Mouse (Mus musculus): ENCODE results near the gene Rgs16. TPM values are rescaled to one million over a fixed set of nuclear protein-coding genes. Genes with fewer than 3 reads are reported as not detected.

Rgs16 gene
- polyA plus RNA-seq, 1 experiment from 2014 or later, result 1.5 TPM

GRCm38 (mm10) chr1:153733181-153733580 lies 7.0 kb upstream of the Rgs16 start:
- ATAC-seq (ENCODE audit: low FRiP score, low TSS enrichment), result no peak
- Histone ChIP-seq H3K27ac (ENCODE audit: low read depth, low read length) (no peak overlapping the region), H3K27me3 (ENCODE audit: control insufficient read depth, insufficient read depth, low read length) (peaks cover 5% of the 10 kb centered on the region; the same call in 1 of the 2 replicates), H3K36me3 (ENCODE audit: control insufficient read depth, insufficient read depth, low read length) (no peaks in the 10 kb centered on the region), H3K4me3 (ENCODE audit: low read length) (no peak overlapping the region), H3K9ac (ENCODE audit: low read depth, low read length) (no peak overlapping the region), H3K4me2 (replicated peaks; ENCODE audit: low read depth, low read length) (no peak overlapping the region), H3K4me1 (ENCODE audit: control insufficient read depth, insufficient read depth, low read length) (peaks cover 4% of the 10 kb centered on the region; the same call in 1 of the 2 replicates), H3K9me3 (ENCODE audit: control insufficient read depth, low read length) (no peaks in the 10 kb centered on the region)
- 57% methylated on average over 9 of the region's 9 CpGs for WGBS

- WGBS, result 81% methylated on average over 4 of the region's 4 CpGs
- no peak for ATAC-seq (ENCODE audit: low FRiP score, low TSS enrichment)
- peaks cover 4% of the 10 kb centered on the region; the same call in 1 of the 2 replicates for H3K4me1 ChIP-seq (ENCODE audit: control insufficient read depth, insufficient read depth, low read length)
- no peak overlapping the region for H3K9ac ChIP-seq (ENCODE audit: low read depth, low read length)
- no peaks in the 10 kb centered on the region for H3K9me3 ChIP-seq (ENCODE audit: control insufficient read depth, low read length)
- H3K36me3 ChIP-seq (ENCODE audit: control insufficient read depth, insufficient read depth, low read length), result no peaks in the 10 kb centered on the region
- H3K27me3 ChIP-seq (ENCODE audit: control insufficient read depth, insufficient read depth, low read length), result peaks cover 14% of the 10 kb centered on the region
- H3K27ac ChIP-seq (ENCODE audit: low read depth, low read length), result no peak overlapping the region
- no peak overlapping the region for H3K4me3 ChIP-seq (ENCODE audit: low read length)
- H3K4me2 ChIP-seq (replicated peaks; ENCODE audit: low read depth, low read length), result no peak overlapping the region
Observed at GRCm38 (mm10) chr1:153734866-153735265, 5.3 kb upstream of the Rgs16 start.

GRCm38 (mm10) chr1:153736096-153736495 lies 4.1 kb upstream of the Rgs16 start:
- no peak for ATAC-seq (ENCODE audit: low FRiP score, low TSS enrichment)
- no peak overlapping the region for H3K4me2 ChIP-seq (replicated peaks; ENCODE audit: low read depth, low read length)
- no peaks in the 10 kb centered on the region for H3K36me3 ChIP-seq (ENCODE audit: control insufficient read depth, insufficient read depth, low read length)
- 69% methylated on average over 6 of the region's 6 CpGs for WGBS
- peaks cover 4% of the 10 kb centered on the region; the same call in 1 of the 2 replicates for H3K4me1 ChIP-seq (ENCODE audit: control insufficient read depth, insufficient read depth, low read length)
- H3K9me3 ChIP-seq (ENCODE audit: control insufficient read depth, low read length), result no peaks in the 10 kb centered on the region
- no peak overlapping the region for H3K27ac ChIP-seq (ENCODE audit: low read depth, low read length)
- H3K27me3 ChIP-seq (ENCODE audit: control insufficient read depth, insufficient read depth, low read length), result peaks cover 18% of the 10 kb centered on the region
- H3K9ac ChIP-seq (ENCODE audit: low read depth, low read length), result no peak overlapping the region
- no peak overlapping the region for H3K4me3 ChIP-seq (ENCODE audit: low read length)

- H3K27me3 ChIP-seq (ENCODE audit: control insufficient read depth, insufficient read depth, low read length), result peaks cover 21% of the 10 kb centered on the region
Observed at GRCm38 (mm10) chr1:153737101-153738085, 2.8 kb upstream of the Rgs16 start.

GRCm38 (mm10) chr1:153739437-153740015 lies 623 bp upstream of the Rgs16 start:
- no peaks in the 10 kb centered on the region for H3K36me3 ChIP-seq (ENCODE audit: control insufficient read depth, insufficient read depth, low read length)
- no peak for ATAC-seq (ENCODE audit: low FRiP score, low TSS enrichment)
- no peak overlapping the region for H3K9ac ChIP-seq (ENCODE audit: low read depth, low read length)

More at GRCm38 (mm10) chr1:153737101-153738085, 2.8 kb upstream of the Rgs16 start:
- Histone ChIP-seq H3K4me1 (ENCODE audit: control insufficient read depth, insufficient read depth, low read length) (peaks cover 4% of the 10 kb centered on the region; the same call in 1 of the 2 replicates), H3K9me3 (ENCODE audit: control insufficient read depth, low read length) (no peaks in the 10 kb centered on the region), H3K4me2 (replicated peaks; ENCODE audit: low read depth, low read length) (no peak overlapping the region), H3K9ac (ENCODE audit: low read depth, low read length) (no peak overlapping the region), H3K27ac (ENCODE audit: low read depth, low read length) (no peak overlapping the region), H3K36me3 (ENCODE audit: control insufficient read depth, insufficient read depth, low read length) (no peaks in the 10 kb centered on the region), H3K4me3 (ENCODE audit: low read length) (no peak overlapping the region)
- ATAC-seq (ENCODE audit: low FRiP score, low TSS enrichment), result no peak
- WGBS, result 67% methylated on average over 9 of the region's 9 CpGs

GRCm38 (mm10) chr1:153740775-153741400 lies 739 bp downstream of the Rgs16 start:
- Histone ChIP-seq H3K4me3 (ENCODE audit: low read length) (peak overlapping the region; percentile 30), H3K9ac (ENCODE audit: low read depth, low read length) (peak overlapping the region; percentile 25; the same call in 1 of the 2 replicates), H3K27me3 (ENCODE audit: control insufficient read depth, insufficient read depth, low read length) (peaks cover 21% of the 10 kb centered on the region), H3K4me2 (replicated peaks; ENCODE audit: low read depth, low read length) (peak overlapping the region; percentile 68), H3K4me1 (ENCODE audit: control insufficient read depth, insufficient read depth, low read length) (peaks cover 4% of the 10 kb centered on the region; the same call in 1 of the 2 replicates), H3K36me3 (ENCODE audit: control insufficient read depth, insufficient read depth, low read length) (no peaks in the 10 kb centered on the region), H3K27ac (ENCODE audit: low read depth, low read length) (no peak overlapping the region), H3K9me3 (ENCODE audit: control insufficient read depth, low read length) (no peaks in the 10 kb centered on the region)
- 35% methylated on average over 12 of the region's 12 CpGs for WGBS
- ATAC-seq (ENCODE audit: low FRiP score, low TSS enrichment), result no peak

More at GRCm38 (mm10) chr1:153739437-153740015, 623 bp upstream of the Rgs16 start:
- WGBS, result 17% methylated on average over 13 of the region's 13 CpGs
- H3K4me1 ChIP-seq (ENCODE audit: control insufficient read depth, insufficient read depth, low read length), result peaks cover 4% of the 10 kb centered on the region; the same call in 1 of the 2 replicates
- H3K9me3 ChIP-seq (ENCODE audit: control insufficient read depth, low read length), result no peaks in the 10 kb centered on the region
- H3K27me3 ChIP-seq (ENCODE audit: control insufficient read depth, insufficient read depth, low read length), result peaks cover 21% of the 10 kb centered on the region
- peak overlapping the region; percentile 30 for H3K4me3 ChIP-seq (ENCODE audit: low read length)
- H3K4me2 ChIP-seq (replicated peaks; ENCODE audit: low read depth, low read length), result peak overlapping the region; percentile 68
- H3K27ac ChIP-seq (ENCODE audit: low read depth, low read length), result no peak overlapping the region

GRCm38 (mm10) chr1:153741551-153742316 lies 1.6 kb downstream of the Rgs16 start:
- Histone ChIP-seq H3K9me3 (ENCODE audit: control insufficient read depth, low read length) (no peaks in the 10 kb centered on the region), H3K4me2 (replicated peaks; ENCODE audit: low read depth, low read length) (0 out of 2 replicates have a peak overlapping the region, but pooled peaks have one; percentile 68), H3K27ac (ENCODE audit: low read depth, low read length) (no peak overlapping the region), H3K4me1 (ENCODE audit: control insufficient read depth, insufficient read depth, low read length) (peaks cover 4% of the 10 kb centered on the region; the same call in 1 of the 2 replicates), H3K9ac (ENCODE audit: low read depth, low read length) (no peak overlapping the region), H3K36me3 (ENCODE audit: control insufficient read depth, insufficient read depth, low read length) (no peaks in the 10 kb centered on the region), H3K27me3 (ENCODE audit: control insufficient read depth, insufficient read depth, low read length) (peaks cover 21% of the 10 kb centered on the region), H3K4me3 (ENCODE audit: low read length) (peak overlapping the region; percentile 30; the same call in 1 of the 2 replicates)
- no peak for ATAC-seq (ENCODE audit: low FRiP score, low TSS enrichment)
- WGBS, result 71% methylated on average over 18 of the region's 18 CpGs

Data from kidney, embryonic 14.5 days (tissue).